Mouse (Mus musculus): ENCODE results near the gene Map4k2.

Gene Map4k2

DNA sequence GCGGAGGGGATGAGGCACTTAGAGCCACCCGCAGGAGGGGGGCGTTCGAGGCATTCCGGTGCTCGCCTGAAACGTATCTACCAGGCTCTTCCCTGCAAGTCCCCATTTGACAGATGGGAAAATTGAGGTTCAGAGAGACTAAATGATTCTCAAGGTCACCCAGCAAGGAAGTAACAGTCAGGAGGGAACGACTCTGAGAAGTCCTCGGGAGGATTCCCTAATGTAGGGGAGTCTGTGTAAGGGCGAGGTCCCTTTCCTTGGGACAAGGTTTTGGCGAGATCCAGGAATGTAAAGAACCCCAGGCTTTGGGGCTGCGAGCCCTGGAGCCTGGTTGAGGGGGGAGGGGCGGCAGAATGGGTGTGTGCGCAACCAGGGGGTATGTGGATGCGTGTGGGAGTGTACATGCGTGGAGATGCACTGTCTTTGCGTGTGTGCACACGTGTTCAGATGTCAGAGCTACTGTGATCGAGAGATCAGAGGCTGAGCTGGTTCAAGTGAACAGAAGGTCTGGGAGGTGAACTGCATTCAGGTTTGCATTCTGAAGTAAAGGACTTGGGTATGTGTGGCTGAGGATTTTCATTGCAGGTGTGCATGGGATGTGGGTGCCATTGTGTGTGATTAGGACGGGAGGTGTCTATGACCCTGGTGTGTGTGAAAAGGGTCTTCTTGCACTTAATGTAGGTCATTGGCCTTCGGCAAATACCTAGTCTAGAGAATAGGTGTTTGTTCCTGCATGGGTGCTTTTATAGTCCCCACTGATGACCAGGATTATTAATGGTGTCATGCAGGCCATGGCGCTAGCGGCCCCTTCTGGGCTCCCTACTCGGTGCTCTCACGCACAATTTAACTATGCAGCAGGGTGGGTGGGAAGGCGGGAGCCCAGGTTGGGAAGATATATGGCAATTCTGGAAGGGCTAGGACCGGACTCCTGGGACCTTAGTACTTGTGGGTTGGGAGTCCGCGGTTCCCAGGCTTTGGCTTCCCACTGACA is 59.5 kb downstream of the Map4k2 start:
- no peak for DNase-seq (ENCODE audit: low read depth, low spot score)

DNA sequence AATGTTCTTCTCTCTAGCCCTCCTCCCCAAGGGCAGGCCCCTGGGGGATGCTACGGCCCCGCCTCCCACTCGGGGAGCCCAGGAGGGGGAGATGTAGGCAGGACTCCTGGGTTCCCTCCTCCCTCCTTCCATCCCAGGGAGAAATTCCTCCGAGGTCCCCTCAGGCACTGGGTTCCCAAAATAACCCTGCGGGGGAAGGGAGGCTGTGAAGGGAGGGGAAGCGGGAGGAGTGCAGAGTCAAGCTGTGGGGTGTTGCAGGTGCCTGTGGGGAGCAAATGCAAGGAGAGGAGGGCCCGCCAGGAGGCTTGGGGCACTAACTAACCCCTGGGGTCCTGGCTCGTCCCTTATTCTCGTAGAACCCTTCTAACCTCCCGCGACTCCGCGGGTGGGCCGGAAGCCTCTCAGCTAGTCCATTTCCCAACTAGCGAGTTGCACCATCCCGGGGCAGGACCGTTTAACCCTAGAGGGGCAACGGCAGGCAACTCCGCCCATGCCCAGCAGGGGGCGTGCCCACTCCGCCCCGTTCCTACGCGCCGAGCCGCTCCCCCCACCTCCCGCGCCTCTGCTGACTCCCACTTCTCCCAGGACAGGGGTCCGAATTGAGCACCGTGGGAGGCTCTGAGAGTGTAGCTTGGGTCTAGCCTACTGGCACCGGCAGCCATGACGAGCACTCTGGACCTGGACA is 60.3 kb downstream of the Map4k2 start:
- peak; percentile 85 for DNase-seq (ENCODE audit: low read depth, low spot score)

DNA sequence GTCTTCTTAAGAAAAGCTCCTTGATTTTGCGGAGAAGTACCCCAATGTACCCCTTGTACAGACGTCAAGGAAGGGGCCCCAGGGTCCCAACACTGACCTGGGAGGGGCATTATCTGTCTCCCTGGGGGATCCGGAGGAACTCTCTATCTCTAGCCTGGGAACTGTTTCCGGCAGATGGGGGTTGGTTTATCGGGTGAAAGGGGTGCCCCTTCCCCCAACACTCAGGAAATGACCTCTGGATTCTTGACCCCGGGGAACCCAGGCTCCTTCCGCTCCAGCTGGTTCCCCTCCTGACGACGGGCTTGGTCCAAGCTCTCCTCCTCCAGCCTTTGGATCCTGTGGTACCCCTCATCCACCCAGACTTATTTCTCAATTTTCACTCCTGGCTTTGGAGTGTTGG is 61.0 kb downstream of the Map4k2 start:
- DNase-seq (ENCODE audit: low read depth, low spot score) = no peak

DNA sequence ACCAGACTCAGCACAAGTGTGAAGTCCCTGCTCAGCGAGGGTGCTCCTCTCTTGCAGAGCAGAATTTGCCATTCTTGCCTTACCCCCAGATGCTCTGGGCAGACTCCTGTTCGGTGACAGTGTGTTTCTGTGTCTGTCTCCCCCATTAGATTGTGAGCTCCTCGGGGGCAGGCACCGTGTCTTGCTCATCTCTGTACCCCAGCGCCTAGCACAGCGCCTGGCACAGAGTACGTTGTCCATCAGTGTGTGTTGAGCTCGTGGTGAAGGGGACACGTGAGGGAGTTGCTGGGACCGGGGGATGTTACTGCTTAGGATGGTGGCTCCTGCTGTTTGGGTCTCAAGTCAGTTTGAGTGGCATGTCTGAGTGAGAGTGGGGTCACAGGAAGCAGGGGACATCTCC is 62.9 kb downstream of the Map4k2 start:
- no peak for DNase-seq (ENCODE audit: low read depth, low spot score)

All from ZHBTc4 (cell line).